Mouse (Mus musculus) intestine, embryonic 16.5 days (tissue): ENCODE data around the gene Akr1cl. TPM values are rescaled to one million over a fixed set of nuclear protein-coding genes. Genes with fewer than 3 reads are reported as not detected.

ENCODE experiments used
- ATAC-seq: fragments of 200-750 bp; cut with Nextera tagmentation; 2 replicates; pipeline ENCODE4 v1.8.0; 2017; ENCODE audit warnings: moderate TSS enrichment, moderate library complexity
- H3K27ac ChIP-seq: fragments of 300-500 bp; sonication (generic); 2 replicates; pipeline ENCODE4 v1.5.1; 2014; ENCODE audit warnings: mild to moderate bottlenecking, low read length
- H3K27me3 ChIP-seq: fragments of 300-500 bp; sonication (generic); replicated peaks from 2 replicates; pipeline ENCODE4 v1.6.1; 2014; ENCODE audit warnings: low read length, control low read depth, mixed read lengths; ENCODE audit not compliant: control insufficient read depth, insufficient read depth
- H3K36me3 ChIP-seq: fragments of 300-500 bp; sonication (generic); 2 replicates; pipeline ENCODE4 v1.6.1; 2014; ENCODE audit warnings: low read length, control low read depth; ENCODE audit not compliant: control insufficient read depth, insufficient read depth
- H3K4me1 ChIP-seq: fragments of 300-500 bp; sonication (generic); 2 replicates; pipeline ENCODE4 v1.6.1; 2014; ENCODE audit warnings: low read length, control low read depth, mixed read lengths; ENCODE audit not compliant: control insufficient read depth, insufficient read depth
- H3K4me2 ChIP-seq: fragments of 300-500 bp; sonication (generic); 2 replicates; pipeline ENCODE4 v1.6.1; 2014; ENCODE audit warnings: low read depth, low read length, control low read depth
- H3K4me3 ChIP-seq: fragments of 300-500 bp; sonication (generic); 2 replicates; pipeline ENCODE4 v1.5.1; 2014; ENCODE audit warnings: mild to moderate bottlenecking, low read length
- H3K9ac ChIP-seq: fragments of 300-500 bp; sonication (generic); 2 replicates; pipeline ENCODE4 v1.6.1; 2014; ENCODE audit warnings: low read depth, low read length
- H3K9me3 ChIP-seq: fragments of 300-500 bp; sonication (generic); 2 replicates; pipeline ENCODE4 v1.6.1; 2016; ENCODE audit warnings: low read length, control low read depth; ENCODE audit not compliant: control insufficient read depth
- WGBS: fragments of 180-500 bp; shearing (Covaris S2); extraction: QIAGEN DNeasy Blood & Tissue Kit; methylation state at CpG from one replicate; pipeline ENCODE4 v1.1.7; 2014; 5-methylcytosine and 5-hydroxymethylcytosine counted together
- polyA plus RNA-seq: library from polyadenylated mRNA; unstranded; fragments of >200 nt; fragmentation: Nextera tagmentation; extraction: Ambion mirVana; gene quantifications from 2 replicates; pipeline ENCODE4 v1.2.1, GENCODE M21; 2015

The Akr1cl gene
- polyA plus RNA-seq, 1 experiment from 2014 or later = 1.4 TPM

GRCm38 (mm10) chr1:65048781-65049180, 16.2 kb upstream of the Akr1cl start:
- Histone ChIP-seq H3K27me3 (no peaks in the 10 kb centered on the region; the same call in 1 of the 2 replicates), H3K4me2 (no peak overlapping the region), H3K9me3 (no peaks in the 10 kb centered on the region), H3K4me1 (no peaks in the 10 kb centered on the region), H3K36me3 (no peaks in the 10 kb centered on the region), H3K9ac (no peak overlapping the region), H3K4me3 (no peak overlapping the region), H3K27ac (no peak overlapping the region)
- WGBS = 57% methylated on average over 12 of the region's 12 CpGs
- ATAC-seq = no peak

- 33% methylated on average over 8 of the region's 8 CpGs for WGBS
- no peaks in the 10 kb centered on the region for H3K4me1 ChIP-seq
- H3K4me2 ChIP-seq = no peak overlapping the region
- no peak overlapping the region for H3K27ac ChIP-seq
- H3K9me3 ChIP-seq = no peaks in the 10 kb centered on the region
- no peaks in the 10 kb centered on the region; the same call in 1 of the 2 replicates for H3K27me3 ChIP-seq
- no peak for ATAC-seq
- H3K36me3 ChIP-seq = no peaks in the 10 kb centered on the region
- H3K9ac ChIP-seq = no peak overlapping the region
- no peak overlapping the region for H3K4me3 ChIP-seq
Measured at GRCm38 (mm10) chr1:65046401-65047109, 14.0 kb upstream of the Akr1cl start.

GRCm38 (mm10) chr1:65043433-65043832, 10.9 kb upstream of the Akr1cl start:
- H3K9ac ChIP-seq = no peak overlapping the region
- H3K4me1 ChIP-seq = no peaks in the 10 kb centered on the region
- no peak for ATAC-seq
- H3K4me3 ChIP-seq = no peak overlapping the region
- WGBS = 80% methylated on average over 2 of the region's 2 CpGs
- H3K9me3 ChIP-seq = no peaks in the 10 kb centered on the region
- no peak overlapping the region for H3K4me2 ChIP-seq
- no peak overlapping the region for H3K27ac ChIP-seq
- no peaks in the 10 kb centered on the region for H3K36me3 ChIP-seq
- no peaks in the 10 kb centered on the region; the same call in 1 of the 2 replicates for H3K27me3 ChIP-seq

GRCm38 (mm10) chr1:65041837-65042236, 9.3 kb upstream of the Akr1cl start:
- no peak overlapping the region for H3K4me2 ChIP-seq
- no peak overlapping the region for H3K4me3 ChIP-seq
- no peaks in the 10 kb centered on the region for H3K4me1 ChIP-seq
- H3K36me3 ChIP-seq = no peaks in the 10 kb centered on the region
- no peak for ATAC-seq
- no peaks in the 10 kb centered on the region for H3K27me3 ChIP-seq
- WGBS = 94% methylated on average over 3 of the region's 3 CpGs
- no peak overlapping the region for H3K9ac ChIP-seq
- H3K9me3 ChIP-seq = 0 out of 2 replicates have a peak, but pooled peaks cover 2% of the 10 kb centered on the region
- H3K27ac ChIP-seq = no peak overlapping the region

- Histone ChIP-seq H3K27ac (no peak overlapping the region), H3K27me3 (no peaks in the 10 kb centered on the region), H3K4me2 (no peak overlapping the region), H3K4me1 (no peaks in the 10 kb centered on the region), H3K9me3 (0 out of 2 replicates have a peak, but pooled peaks cover 2% of the 10 kb centered on the region), H3K36me3 (no peaks in the 10 kb centered on the region), H3K9ac (no peak overlapping the region), H3K4me3 (no peak overlapping the region)
- ATAC-seq = no peak
- 66% methylated on average over 6 of the region's 6 CpGs for WGBS
Measured at GRCm38 (mm10) chr1:65040806-65041205, 8.2 kb upstream of the Akr1cl start.

GRCm38 (mm10) chr1:65039679-65040078, 7.1 kb upstream of the Akr1cl start:
- WGBS = 77% methylated on average over 3 of the region's 3 CpGs
- Histone ChIP-seq H3K4me1 (no peaks in the 10 kb centered on the region; the same call in 1 of the 2 replicates), H3K4me2 (no peak overlapping the region), H3K9me3 (0 out of 2 replicates have a peak, but pooled peaks cover 2% of the 10 kb centered on the region), H3K4me3 (no peak overlapping the region), H3K9ac (no peak overlapping the region), H3K36me3 (no peaks in the 10 kb centered on the region), H3K27me3 (no peaks in the 10 kb centered on the region), H3K27ac (no peak overlapping the region)
- no peak for ATAC-seq

GRCm38 (mm10) chr1:65037542-65037941, 5.0 kb upstream of the Akr1cl start:
- no peak overlapping the region for H3K4me2 ChIP-seq
- H3K4me3 ChIP-seq = no peak overlapping the region
- no peaks in the 10 kb centered on the region for H3K27me3 ChIP-seq
- WGBS = 59% methylated on average over 2 of the region's 2 CpGs
- H3K4me1 ChIP-seq = no peaks in the 10 kb centered on the region; the same call in 1 of the 2 replicates
- H3K9ac ChIP-seq = no peak overlapping the region
- no peak overlapping the region for H3K27ac ChIP-seq
- no peak for ATAC-seq
- H3K36me3 ChIP-seq = no peaks in the 10 kb centered on the region
- H3K9me3 ChIP-seq = 0 out of 2 replicates have a peak, but pooled peaks cover 2% of the 10 kb centered on the region

GRCm38 (mm10) chr1:65035513-65035912, 3.0 kb upstream of the Akr1cl start:
- no peak overlapping the region for H3K9ac ChIP-seq
- no peak overlapping the region for H3K4me2 ChIP-seq
- 0 out of 2 replicates have a peak, but pooled peaks cover 2% of the 10 kb centered on the region for H3K9me3 ChIP-seq
- no peaks in the 10 kb centered on the region for H3K36me3 ChIP-seq
- no peak for ATAC-seq
- no peaks in the 10 kb centered on the region; the same call in 1 of the 2 replicates for H3K4me1 ChIP-seq
- no peaks in the 10 kb centered on the region for H3K27me3 ChIP-seq
- no peak overlapping the region for H3K4me3 ChIP-seq
- 15% methylated on average over 3 of the region's 3 CpGs for WGBS
- H3K27ac ChIP-seq = no peak overlapping the region

- no peak for ATAC-seq
- no peaks in the 10 kb centered on the region for H3K9me3 ChIP-seq
- 73% methylated on average over 9 of the region's 9 CpGs for WGBS
Measured at GRCm38 (mm10) chr1:65028206-65028605, 4.4 kb downstream of the Akr1cl start.

More at GRCm38 (mm10) chr1:65028206-65028605, 4.4 kb downstream of the Akr1cl start:
- Histone ChIP-seq H3K27me3 (no peaks in the 10 kb centered on the region), H3K4me2 (no peak overlapping the region), H3K4me3 (no peak overlapping the region), H3K4me1 (no peaks in the 10 kb centered on the region), H3K36me3 (no peaks in the 10 kb centered on the region), H3K9ac (no peak overlapping the region), H3K27ac (no peak overlapping the region)
